Mouse (Mus musculus) stomach, embryonic 16.5 days (tissue): Measurements from ENCODE around the gene Ccdc115. TPM values are rescaled to one million over a fixed set of nuclear protein-coding genes. Genes with fewer than 3 reads are reported as not detected.
"Not testable (repeated sequence)": the region's sequence is repeated elsewhere in the genome, so short reads cannot be mapped to it uniquely, and the experiment has no call there.

Source experiments
- ATAC-seq: fragments of 200-750 bp; cut with Nextera tagmentation; 2 replicates; pipeline ENCODE4 v1.8.0; 2017; ENCODE audit warnings: moderate number of reproducible peaks, moderate TSS enrichment; ENCODE audit not compliant: insufficient read depth, low FRiP score
- H3K27ac ChIP-seq: fragments of 300-500 bp; sonication (generic); 2 replicates; pipeline ENCODE4 v1.5.1; 2014; ENCODE audit warnings: low read length
- H3K27me3 ChIP-seq: fragments of 300-500 bp; sonication (generic); 2 replicates; pipeline ENCODE4 v1.6.1; 2014; ENCODE audit warnings: low read length, control low read depth, mixed read lengths; ENCODE audit not compliant: control insufficient read depth, insufficient read depth
- H3K36me3 ChIP-seq: fragments of 300-500 bp; sonication (generic); 2 replicates; pipeline ENCODE4 v1.6.1; 2014; ENCODE audit warnings: low read length; ENCODE audit not compliant: control insufficient read depth, insufficient read depth
- H3K4me1 ChIP-seq: fragments of 300-500 bp; sonication (generic); 2 replicates; pipeline ENCODE4 v1.6.1; 2014; ENCODE audit warnings: low read length, control low read depth, mixed read lengths; ENCODE audit not compliant: control insufficient read depth, insufficient read depth
- H3K4me2 ChIP-seq: fragments of 300-500 bp; sonication (generic); 2 replicates; pipeline ENCODE4 v1.6.1; 2014; ENCODE audit warnings: low read depth, low read length, mixed read lengths
- H3K4me3 ChIP-seq: fragments of 300-500 bp; sonication (generic); replicated peaks from 2 replicates; pipeline ENCODE4 v1.5.1; 2014; ENCODE audit warnings: mild to moderate bottlenecking, low read length
- H3K9ac ChIP-seq: fragments of 300-500 bp; sonication (generic); 2 replicates; pipeline ENCODE4 v1.6.1; 2014; ENCODE audit warnings: low read length
- H3K9me3 ChIP-seq: fragments of 300-500 bp; sonication (generic); replicated peaks from 2 replicates; pipeline ENCODE4 v1.6.1; 2016; ENCODE audit warnings: low read length, control low read depth; ENCODE audit not compliant: control insufficient read depth
- WGBS: fragments of 180-500 bp; shearing (Covaris S2); extraction: QIAGEN DNeasy Blood & Tissue Kit; methylation state at CpG from one replicate; pipeline ENCODE4 v1.1.7; 2014; 5-methylcytosine and 5-hydroxymethylcytosine counted together
- polyA plus RNA-seq: library from polyadenylated mRNA; unstranded; fragments of >200 nt; fragmentation: Nextera tagmentation; extraction: Ambion mirVana; gene quantifications from 2 replicates; pipeline ENCODE4 v1.2.1, GENCODE M21; 2015

The Ccdc115 gene
- polyA plus RNA-seq, 1 experiment from 2014 or later = 55.0 TPM

DNA sequence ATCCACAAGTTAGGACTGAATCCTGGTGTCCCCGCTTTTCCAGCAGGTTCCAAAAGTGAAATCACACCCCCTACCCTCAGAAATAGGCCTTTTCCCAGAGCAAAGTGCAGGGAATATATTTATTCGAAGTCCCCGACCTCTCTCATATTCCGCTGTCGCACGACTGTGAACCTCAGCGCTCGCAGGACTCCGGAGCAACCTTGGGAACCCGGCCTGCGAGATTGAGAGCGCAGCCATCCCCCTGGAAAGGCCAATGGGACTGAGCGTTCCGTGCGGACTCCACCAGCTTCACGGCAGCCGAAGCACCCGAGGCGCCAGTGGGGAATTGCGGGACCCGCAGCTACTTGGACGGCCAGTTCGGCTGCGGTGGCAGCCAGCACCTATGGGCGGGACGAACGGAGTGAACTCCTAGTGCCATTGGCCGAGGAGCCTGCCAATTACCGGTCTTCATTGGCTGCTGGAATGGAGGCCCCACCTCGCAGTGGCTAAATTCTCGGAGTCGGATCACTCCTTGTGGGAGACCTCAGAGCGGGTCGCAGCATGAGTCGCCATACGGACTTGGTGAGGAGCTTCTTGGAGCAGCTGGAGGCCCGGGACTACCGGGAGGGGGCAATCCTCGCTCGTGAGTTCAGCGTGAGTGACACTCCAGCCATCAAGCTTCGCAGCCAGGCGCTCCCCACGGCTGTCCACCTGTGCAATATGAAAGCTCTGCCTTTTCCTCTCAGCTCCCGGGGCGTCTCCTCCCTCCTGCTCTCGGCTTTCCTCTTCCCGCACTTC lies 20.0 kb upstream of the Ccdc115 start, which contains the start of gene Ptpn18:
TSS of gene Ptpn18 (plus strand) at position 479 of the 777 bp plus-strand sequence.
- WGBS = under 1% methylated on average over 48 of the region's 48 CpGs
- H3K9ac ChIP-seq = peak within 1 kb of the TSS; percentile 69
- H3K27me3 ChIP-seq = no peaks in the 10 kb centered on the region; the same call in 1 of the 2 replicates
- no peaks in the 10 kb centered on the region for H3K9me3 ChIP-seq
- H3K36me3 ChIP-seq = no peaks in the 10 kb centered on the region
- peak within 1 kb of the TSS; percentile 63 for H3K4me3 ChIP-seq
- H3K4me1 ChIP-seq = 0 out of 2 replicates have a peak, but pooled peaks cover 4% of the 10 kb centered on the region
- ATAC-seq = peak; percentile 94
- H3K4me2 ChIP-seq = peak within 1 kb of the TSS; percentile 81
- peak within 1 kb of the TSS; percentile 70 for H3K27ac ChIP-seq

DNA sequence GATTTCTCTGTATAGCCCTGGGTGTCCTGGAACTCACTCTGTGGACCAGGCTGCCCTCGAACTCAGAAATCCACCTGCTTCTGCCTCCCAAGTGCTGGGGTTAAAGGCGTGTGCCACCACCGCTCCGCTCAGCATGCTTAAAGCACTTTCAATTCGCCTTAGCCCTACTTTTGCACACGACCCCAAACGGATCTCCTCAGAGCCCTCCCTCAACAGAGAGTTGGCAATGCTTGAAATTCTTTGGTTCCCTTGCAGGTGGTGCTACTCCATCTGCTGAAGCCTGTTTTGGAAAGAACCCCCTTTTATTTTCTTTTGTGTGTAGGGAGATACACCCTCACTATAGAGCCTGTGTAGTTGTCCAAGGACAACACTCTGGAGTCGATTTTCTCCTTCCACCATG lies 19.0 kb upstream of the Ccdc115 start:
- H3K4me1 ChIP-seq = 0 out of 2 replicates have a peak, but pooled peaks cover 4% of the 10 kb centered on the region
- 37% methylated on average over 8 of the region's 8 CpGs for WGBS
- no peak overlapping the region for H3K4me3 ChIP-seq
- H3K27ac ChIP-seq = no peak overlapping the region
- no peaks in the 10 kb centered on the region for H3K36me3 ChIP-seq
- no peak overlapping the region for H3K9ac ChIP-seq
- H3K4me2 ChIP-seq = no peak overlapping the region
- no peaks in the 10 kb centered on the region; the same call in 1 of the 2 replicates for H3K27me3 ChIP-seq
- no peak for ATAC-seq
- no peaks in the 10 kb centered on the region for H3K9me3 ChIP-seq

DNA sequence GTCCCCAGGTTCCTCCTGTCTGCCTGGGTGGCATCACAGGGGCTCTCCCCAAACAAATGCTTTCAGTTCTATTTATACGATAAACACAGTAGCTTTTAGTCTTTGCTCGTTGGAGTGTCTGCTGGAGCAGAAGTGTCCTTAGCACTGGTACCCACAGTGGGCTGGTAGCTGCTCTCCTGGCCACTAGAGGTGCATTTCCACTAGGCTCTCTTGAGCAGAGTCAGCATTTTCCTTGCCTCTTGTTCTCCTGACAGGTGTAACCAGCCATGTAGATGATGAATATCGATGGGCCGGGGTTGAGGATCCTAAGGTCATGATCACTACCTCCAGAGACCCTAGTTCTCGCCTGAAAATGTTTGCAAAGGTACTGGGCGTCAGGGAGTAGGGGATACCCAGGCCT lies 3.7 kb upstream of the Ccdc115 start:
- Histone ChIP-seq H3K4me3 (no peak overlapping the region), H3K4me2 (no peak overlapping the region), H3K36me3 (peaks cover 32% of the 10 kb centered on the region), H3K27me3 (no peaks in the 10 kb centered on the region), H3K27ac (no peak overlapping the region), H3K9me3 (no peaks in the 10 kb centered on the region), H3K9ac (no peak overlapping the region), H3K4me1 (peaks cover 5% of the 10 kb centered on the region)
- WGBS = 92% methylated on average over 6 of the region's 6 CpGs
- no peak for ATAC-seq

DNA sequence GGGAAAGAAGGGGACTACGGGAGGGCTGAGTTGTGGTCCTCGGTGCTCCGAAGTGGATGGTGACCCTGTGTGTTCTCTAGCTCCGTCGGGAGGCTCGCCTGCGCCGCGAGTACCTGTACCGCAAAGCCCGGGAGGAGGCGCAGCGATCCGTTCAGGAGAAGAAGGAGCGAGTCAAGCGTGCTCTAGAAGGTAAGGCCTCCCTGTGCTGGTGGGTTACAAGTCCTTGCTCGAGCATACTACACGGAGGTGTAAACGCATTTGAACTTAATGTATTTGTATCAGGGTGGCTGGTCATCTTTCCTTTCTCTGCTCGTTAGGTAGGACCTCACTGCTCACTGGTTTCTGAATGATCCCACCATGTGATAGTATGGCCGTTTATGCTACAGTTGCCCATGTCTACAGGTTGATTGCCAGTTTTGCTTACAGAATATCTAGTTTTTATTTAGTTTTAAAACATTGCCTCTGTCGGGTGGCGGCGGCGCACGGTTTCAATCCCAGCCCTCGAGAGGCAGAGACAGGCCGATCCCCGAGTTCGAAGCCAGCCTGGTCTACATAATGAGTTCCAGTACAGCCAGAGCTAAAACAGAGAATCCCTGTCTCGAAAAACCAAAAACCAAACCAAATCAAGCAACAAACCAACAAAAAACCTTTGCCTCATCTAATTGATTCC lies 624 bp upstream of the Ccdc115 start:
- H3K4me1 ChIP-seq = peaks cover 7% of the 10 kb centered on the region
- 6% methylated on average over 31 of the region's 31 CpGs for WGBS
- H3K36me3 ChIP-seq = peaks cover 31% of the 10 kb centered on the region
- peak overlapping the region; percentile 63 for H3K4me3 ChIP-seq
- H3K9ac ChIP-seq = peak overlapping the region; percentile 73
- H3K27me3 ChIP-seq = no peaks in the 10 kb centered on the region
- peak overlapping the region; percentile 51 for H3K27ac ChIP-seq
- H3K9me3 ChIP-seq = no peaks in the 10 kb centered on the region
- ATAC-seq = peak; percentile 25
- peak overlapping the region; percentile 67 for H3K4me2 ChIP-seq

DNA sequence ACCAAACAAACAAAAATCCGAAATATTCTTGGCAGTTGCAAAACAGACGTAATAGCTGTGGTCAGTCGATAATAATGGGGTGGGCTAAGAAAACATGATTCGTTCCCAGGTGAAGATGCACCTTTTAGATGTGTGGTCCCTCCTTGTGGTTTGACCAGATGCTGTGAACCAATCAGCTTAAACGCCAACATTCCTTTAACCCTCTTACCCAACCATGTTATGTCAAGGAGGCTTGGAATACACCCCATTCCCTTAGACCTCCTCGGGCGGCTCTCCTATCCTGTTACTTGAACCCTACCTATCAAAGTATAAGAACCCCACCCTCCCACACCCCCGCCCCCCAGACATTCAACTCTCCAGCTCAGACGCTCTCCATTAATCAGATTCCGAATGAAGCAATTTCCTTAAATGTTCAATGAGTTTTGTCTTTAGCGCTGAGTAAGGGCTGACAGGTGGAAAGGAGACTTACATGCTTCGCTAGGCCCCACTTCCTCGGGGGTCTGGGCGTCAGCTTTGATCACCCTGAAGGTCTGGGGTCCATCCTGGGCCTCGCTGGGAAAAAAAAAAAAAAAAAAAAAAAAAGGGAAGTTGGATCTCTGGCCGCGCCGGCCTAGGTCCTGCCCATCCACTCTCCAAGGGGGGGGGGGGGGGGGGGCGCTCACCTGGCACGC lies 956 bp downstream of the Ccdc115 start:
- Histone ChIP-seq H3K9ac (peak overlapping the region; percentile 69), H3K4me1 (peaks cover 10% of the 10 kb centered on the region), H3K4me3 (peak overlapping the region; percentile 63), H3K4me2 (peak overlapping the region; percentile 82), H3K9me3 (no peaks in the 10 kb centered on the region), H3K36me3 (peaks cover 16% of the 10 kb centered on the region; the same call in 1 of the 2 replicates), H3K27me3 (no peaks in the 10 kb centered on the region), H3K27ac (no peak overlapping the region)
- 36% methylated on average over 16 of the region's 20 CpGs for WGBS
- no peak for ATAC-seq

DNA sequence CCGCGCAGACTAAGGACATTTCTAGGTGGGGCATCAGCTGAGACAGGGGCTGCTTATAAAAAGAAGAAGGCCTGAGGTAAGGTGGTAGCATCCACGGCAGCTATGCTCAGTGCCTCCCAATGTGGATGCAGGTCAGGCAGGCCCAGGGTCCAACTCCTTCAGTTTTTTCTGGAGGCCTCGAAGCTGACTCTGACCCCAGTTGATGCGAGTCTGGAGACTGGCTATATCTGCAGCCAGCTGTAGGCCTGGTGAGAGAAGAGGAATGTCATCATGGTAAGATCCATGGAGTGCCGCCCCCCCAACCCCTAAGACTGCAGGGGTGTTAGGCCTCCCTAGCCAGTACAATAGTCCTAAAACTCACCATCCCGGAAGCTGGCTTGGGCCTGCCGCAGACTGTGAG lies 2.1 kb downstream of the Ccdc115 start:
- H3K27me3 ChIP-seq, H3K9me3 ChIP-seq, H3K9ac ChIP-seq, ATAC-seq, H3K36me3 ChIP-seq, H3K4me2 ChIP-seq, H3K27ac ChIP-seq, H3K4me3 ChIP-seq: not testable (repeated sequence)
- peaks cover 12% of the 10 kb centered on the region for H3K4me1 ChIP-seq
- WGBS = 97% methylated on average over 8 of the region's 8 CpGs

DNA sequence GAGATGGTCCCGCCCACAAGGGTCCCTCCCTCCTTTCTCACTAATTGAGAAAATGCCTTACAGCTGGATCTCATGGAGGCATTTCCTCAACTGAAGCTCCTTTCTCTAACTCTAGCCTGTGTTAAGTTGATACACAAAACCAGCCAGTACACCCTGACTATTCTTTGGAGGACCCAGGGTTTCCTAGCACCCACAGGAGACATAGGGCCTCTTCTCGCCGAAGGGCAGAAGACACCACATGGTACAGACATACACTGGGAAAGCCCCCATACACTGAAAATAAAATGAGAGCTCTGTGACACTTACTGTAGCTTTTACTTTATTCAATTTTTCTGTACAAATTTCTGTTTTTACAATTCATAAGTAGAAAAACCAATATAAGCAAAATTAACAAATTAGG lies 3.1 kb downstream of the Ccdc115 start:
- Histone ChIP-seq H3K9ac (no peak overlapping the region), H3K4me3 (no peak overlapping the region), H3K27ac (no peak overlapping the region), H3K27me3 (no peaks in the 10 kb centered on the region), H3K4me2 (no peak overlapping the region), H3K36me3 (0 out of 2 replicates have a peak, but pooled peaks cover 13% of the 10 kb centered on the region), H3K9me3 (peaks cover 10% of the 10 kb centered on the region), H3K4me1 (peaks cover 12% of the 10 kb centered on the region)
- 85% methylated on average over 3 of the region's 3 CpGs for WGBS
- no peak for ATAC-seq

DNA sequence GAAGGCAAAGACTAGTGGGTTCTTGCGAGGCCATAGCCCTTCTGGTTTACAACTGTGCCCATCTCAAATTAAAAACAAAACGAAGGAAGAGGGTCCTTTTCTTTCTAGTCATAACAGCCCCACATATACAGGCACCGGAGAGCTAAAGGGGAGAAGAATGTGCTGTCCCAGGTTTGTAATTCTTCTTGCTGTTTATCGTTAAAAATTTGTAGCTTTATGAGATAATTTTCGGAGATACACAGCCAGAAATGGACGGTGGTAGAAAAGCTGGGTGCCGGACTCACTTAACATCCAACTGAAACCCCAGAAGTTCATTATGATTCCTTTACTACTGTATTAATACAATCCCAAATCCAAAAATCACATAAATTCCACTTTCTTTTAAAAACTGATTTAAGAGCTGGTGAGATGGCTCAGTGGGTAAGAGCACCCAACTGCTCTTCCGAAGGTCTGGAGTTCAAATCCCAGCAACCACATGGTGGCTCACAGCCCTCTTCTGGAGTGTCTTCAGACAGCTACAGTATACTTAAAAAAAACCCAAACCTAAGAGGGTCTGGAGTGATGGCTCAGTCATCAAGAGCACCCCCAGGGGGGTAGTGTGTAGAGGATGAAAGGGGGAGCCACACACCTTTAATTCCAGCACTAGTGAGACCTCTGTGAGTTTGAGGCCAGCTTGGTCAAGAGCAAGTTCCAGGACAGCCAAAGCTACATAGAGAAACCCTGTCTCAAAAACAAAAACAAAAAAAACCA lies 3.9 kb downstream of the Ccdc115 start:
- Histone ChIP-seq H3K27me3 (no peaks in the 10 kb centered on the region), H3K9me3 (peaks cover 19% of the 10 kb centered on the region), H3K9ac (peak overlapping the region; percentile 72), H3K4me3 (peak overlapping the region; percentile 74), H3K4me2 (peak overlapping the region; percentile 83), H3K4me1 (peaks cover 12% of the 10 kb centered on the region), H3K36me3 (0 out of 2 replicates have a peak, but pooled peaks cover 10% of the 10 kb centered on the region), H3K27ac (peak overlapping the region; percentile 78; the same call in 1 of the 2 replicates)
- ATAC-seq = no peak
- WGBS = 32% methylated on average over 8 of the region's 8 CpGs
